Mouse (Mus musculus) ES-E14 (cell line): ENCODE measurements around the gene Fcgr2b.

Experiments
- CHD2 ChIP-seq: IDR thresholded peaks from 2 replicates; pipeline ENCODE4 v1.6.1; 2014; ENCODE audit warnings: mild to moderate bottlenecking, low read depth, low read length, inconsistent platforms
- MAFK ChIP-seq: IDR thresholded peaks from 2 replicates; pipeline ENCODE4 v1.6.1; 2014; ENCODE audit warnings: mild to moderate bottlenecking, low read depth, low read length, inconsistent platforms; ENCODE audit not compliant: insufficient read depth
- ZNF384 ChIP-seq: IDR thresholded peaks from 2 replicates; pipeline ENCODE4 v1.6.1; 2012; ENCODE audit warnings: low read depth, low read length, inconsistent platforms

GRCm38 (mm10) chr1:170961101-170961500 lies 15.2 kb downstream of the Fcgr2b start:
- no peak for TF ChIP-seq CHD2
- no peak for TF ChIP-seq MAFK
- no peak for TF ChIP-seq ZNF384
